Mouse (Mus musculus) brain, embryonic 14.5 days (tissue): ENCODE measurements at regions not wholly inside any gene's neighbourhood (a gene's known extent, or its start where the extent isn't known, plus 50 kb on each side); places are given as distances from the start of the nearest gene placed in this dataset.

Source experiments
- CTCF ChIP-seq: fragments of 200-500 bp; IDR thresholded peaks from 2 replicates; pipeline ENCODE4 v1.5.1; 2012; ENCODE audit warnings: inconsistent platforms, mild to moderate bottlenecking, moderate library complexity, borderline replicate concordance; ENCODE audit not compliant: insufficient read depth, insufficient read length; ENCODE audit errors: extremely low read depth
- POLR2A ChIP-seq: fragments of 200-500 bp; IDR thresholded peaks from 2 replicates; pipeline ENCODE4 v1.6.1; 2012; ENCODE audit warnings: mild to moderate bottlenecking, inconsistent platforms, borderline replicate concordance; ENCODE audit not compliant: poor library complexity, insufficient read depth, insufficient read length, severe bottlenecking; ENCODE audit errors: extremely low read depth

DNA sequence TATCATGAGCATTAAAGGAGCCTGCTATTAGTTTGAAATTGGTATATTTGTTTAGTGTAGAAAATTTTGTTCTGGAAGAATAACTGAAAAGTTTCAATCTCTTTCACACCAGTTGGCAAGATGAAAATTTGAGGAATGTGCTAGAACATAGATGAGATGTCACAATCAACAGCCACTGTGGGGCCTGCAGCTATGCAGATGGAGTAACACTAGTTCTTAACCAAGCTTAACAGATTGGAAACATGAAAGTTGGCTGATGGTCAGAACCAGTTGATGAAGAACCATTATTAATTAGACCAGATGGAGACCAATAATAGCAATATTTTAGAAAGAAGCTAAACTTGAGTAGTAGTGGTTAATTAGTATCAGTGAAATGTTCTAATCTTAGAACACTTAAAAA, 182.3 kb downstream of the Fat4 start:
- TF ChIP-seq POLR2A = no peak
- TF ChIP-seq CTCF = no peak
